Mouse (Mus musculus): ENCODE measurements at regions not wholly inside any gene's neighbourhood (a gene's known extent, or its start where the extent isn't known, plus 50 kb on each side); places are given as distances from the start of the nearest gene placed in this dataset.

DNA sequence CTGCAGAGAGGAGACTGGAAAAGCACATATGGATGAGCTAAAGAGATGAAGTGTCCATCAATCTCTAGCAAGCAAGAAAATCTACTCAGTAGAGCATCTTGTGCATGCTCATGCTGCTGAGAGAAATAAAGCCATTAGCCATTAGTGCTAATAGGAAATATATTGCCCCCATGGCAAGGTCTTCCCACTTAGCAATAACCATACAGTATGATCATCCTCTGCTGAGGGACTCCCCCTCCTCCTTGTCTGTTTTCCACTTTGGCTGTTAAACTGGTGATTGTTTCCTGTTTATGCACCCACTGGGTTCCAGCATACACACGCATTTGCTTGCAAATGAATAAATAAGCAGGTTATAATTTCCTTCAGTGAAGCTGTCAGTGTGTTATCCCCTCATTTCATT, 769.4 kb downstream of the Defb40 start:
- TF ChIP-seq CTCF (IDR thresholded peaks at IDR 0.05; ENCODE audit: low read depth) (no peak), EP300 (IDR thresholded peaks at IDR 0.05; ENCODE audit: low read depth) (no peak)
- Histone ChIP-seq H3K4me2 (ENCODE audit: low read depth, low read length) (no peak overlapping the region), H3K9me3 (replicated peaks; ENCODE audit: control insufficient read depth, low read length) (no peaks in the 10 kb centered on the region), H3K9ac (replicated peaks; ENCODE audit: low read depth, low read length) (no peak overlapping the region), H3K27ac (ENCODE audit: low read depth) (no peak overlapping the region), H3K36me3 (replicated peaks; ENCODE audit: control insufficient read depth, insufficient read depth, low read length) (no peaks in the 10 kb centered on the region), H3K4me1 (ENCODE audit: control insufficient read depth, insufficient read depth) (no peaks in the 10 kb centered on the region), H3K27me3 (ENCODE audit: control insufficient read depth, insufficient read depth, low read length) (no peaks in the 10 kb centered on the region), H3K4me3 (ENCODE audit: low read depth, low read length) (no peak overlapping the region)
- WGBS, result 62% methylated on average over 1 of the region's 1 CpGs
- no peak for DNase-seq (ENCODE audit: low spot score)
- ATAC-seq (ENCODE audit: insufficient read depth, low read depth), result no peak

GRCm38 (mm10) chr8:18187486-18187885, 790.6 kb downstream of the Defb40 start:
- Histone ChIP-seq H3K4me1 (ENCODE audit: control insufficient read depth, insufficient read depth) (no peaks in the 10 kb centered on the region), H3K9ac (replicated peaks; ENCODE audit: low read depth, low read length) (no peak overlapping the region), H3K36me3 (replicated peaks; ENCODE audit: control insufficient read depth, insufficient read depth, low read length) (no peaks in the 10 kb centered on the region), H3K27me3 (ENCODE audit: control insufficient read depth, insufficient read depth, low read length) (no peaks in the 10 kb centered on the region), H3K4me3 (ENCODE audit: low read depth, low read length) (no peak overlapping the region), H3K27ac (ENCODE audit: low read depth) (no peak overlapping the region), H3K4me2 (ENCODE audit: low read depth, low read length) (no peak overlapping the region), H3K9me3 (replicated peaks; ENCODE audit: control insufficient read depth, low read length) (no peaks in the 10 kb centered on the region)
- TF ChIP-seq EP300 (IDR thresholded peaks at IDR 0.05; ENCODE audit: low read depth), result no peak
- no peak for TF ChIP-seq CTCF (IDR thresholded peaks at IDR 0.05; ENCODE audit: low read depth)
- DNase-seq (ENCODE audit: low spot score) (no peak), ATAC-seq (ENCODE audit: insufficient read depth, low read depth) (no peak)

DNA sequence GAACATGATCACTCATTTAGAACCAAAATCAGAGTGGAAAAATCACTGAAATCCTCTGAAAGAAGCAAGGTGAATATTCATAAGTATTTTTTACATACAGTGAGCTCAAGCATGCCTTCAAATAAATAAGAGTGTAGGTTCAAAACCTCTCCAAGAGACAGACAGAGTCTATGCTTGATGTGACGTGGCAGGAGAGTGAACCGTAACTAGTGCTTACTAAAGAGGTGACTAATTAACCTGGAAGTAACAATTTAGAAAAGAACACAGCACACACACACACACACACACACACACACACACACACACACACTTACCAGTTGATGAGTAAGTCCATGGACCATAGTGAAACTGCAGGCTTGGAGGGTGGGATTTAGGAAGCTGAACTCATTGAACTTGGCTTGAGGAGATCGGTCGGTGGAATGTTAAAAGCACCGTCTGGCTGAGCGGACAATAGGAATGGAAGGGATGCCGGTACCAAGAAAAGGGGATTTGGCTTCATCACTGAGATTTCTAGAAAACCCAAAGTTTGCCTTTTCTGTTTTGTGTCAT, 802.4 kb downstream of the Defb40 start:
- Histone ChIP-seq H3K9ac (replicated peaks; ENCODE audit: low read depth, low read length) (no peak overlapping the region), H3K27ac (ENCODE audit: low read depth) (no peak overlapping the region), H3K4me3 (ENCODE audit: low read depth, low read length) (no peak overlapping the region), H3K4me1 (ENCODE audit: control insufficient read depth, insufficient read depth) (no peaks in the 10 kb centered on the region), H3K4me2 (ENCODE audit: low read depth, low read length) (no peak overlapping the region), H3K9me3 (replicated peaks; ENCODE audit: control insufficient read depth, low read length) (no peaks in the 10 kb centered on the region), H3K27me3 (ENCODE audit: control insufficient read depth, insufficient read depth, low read length) (no peaks in the 10 kb centered on the region), H3K36me3 (replicated peaks; ENCODE audit: control insufficient read depth, insufficient read depth, low read length) (no peaks in the 10 kb centered on the region)
- DNase-seq (ENCODE audit: low spot score) (no peak), ATAC-seq (ENCODE audit: insufficient read depth, low read depth) (no peak)
- WGBS, result 85% methylated on average over 7 of the region's 7 CpGs
- TF ChIP-seq CTCF (IDR thresholded peaks at IDR 0.05; ENCODE audit: low read depth), result no peak
- no peak for TF ChIP-seq EP300 (IDR thresholded peaks at IDR 0.05; ENCODE audit: low read depth)

- no peaks in the 10 kb centered on the region for H3K9me3 ChIP-seq (replicated peaks; ENCODE audit: control insufficient read depth, low read length)
- DNase-seq (ENCODE audit: low spot score) (no peak), ATAC-seq (ENCODE audit: insufficient read depth, low read depth) (no peak)
- TF ChIP-seq CTCF (IDR thresholded peaks at IDR 0.05; ENCODE audit: low read depth) (no peak), EP300 (IDR thresholded peaks at IDR 0.05; ENCODE audit: low read depth) (no peak)
- H3K4me1 ChIP-seq (ENCODE audit: control insufficient read depth, insufficient read depth), result no peaks in the 10 kb centered on the region
- no peak overlapping the region for H3K27ac ChIP-seq (ENCODE audit: low read depth)
- no peaks in the 10 kb centered on the region for H3K36me3 ChIP-seq (replicated peaks; ENCODE audit: control insufficient read depth, insufficient read depth, low read length)
- no peak overlapping the region for H3K4me2 ChIP-seq (ENCODE audit: low read depth, low read length)
- no peak overlapping the region for H3K9ac ChIP-seq (replicated peaks; ENCODE audit: low read depth, low read length)
- no peak overlapping the region for H3K4me3 ChIP-seq (ENCODE audit: low read depth, low read length)
- H3K27me3 ChIP-seq (ENCODE audit: control insufficient read depth, insufficient read depth, low read length), result no peaks in the 10 kb centered on the region
- WGBS, result 69% methylated on average over 6 of the region's 6 CpGs
Observed at GRCm38 (mm10) chr8:18158619-18159018, 819.4 kb downstream of the Defb40 start.

GRCm38 (mm10) chr8:18115333-18116044, 862.6 kb downstream of the Defb40 start:
- Histone ChIP-seq H3K4me3 (ENCODE audit: low read depth, low read length) (no peak overlapping the region), H3K9ac (replicated peaks; ENCODE audit: low read depth, low read length) (no peak overlapping the region), H3K27me3 (ENCODE audit: control insufficient read depth, insufficient read depth, low read length) (no peaks in the 10 kb centered on the region), H3K36me3 (replicated peaks; ENCODE audit: control insufficient read depth, insufficient read depth, low read length) (no peaks in the 10 kb centered on the region), H3K4me2 (ENCODE audit: low read depth, low read length) (no peak overlapping the region), H3K27ac (ENCODE audit: low read depth) (no peak overlapping the region), H3K4me1 (ENCODE audit: control insufficient read depth, insufficient read depth) (peaks cover 7% of the 10 kb centered on the region; the same call in 1 of the 2 replicates), H3K9me3 (replicated peaks; ENCODE audit: control insufficient read depth, low read length) (no peaks in the 10 kb centered on the region)
- no peak for TF ChIP-seq CTCF (IDR thresholded peaks at IDR 0.05; ENCODE audit: low read depth)
- no peak for TF ChIP-seq EP300 (IDR thresholded peaks at IDR 0.05; ENCODE audit: low read depth)
- WGBS, result 17% methylated on average over 5 of the region's 5 CpGs
- DNase-seq (ENCODE audit: low spot score) (no peak), ATAC-seq (ENCODE audit: insufficient read depth, low read depth) (no peak)

- H3K36me3 ChIP-seq (replicated peaks; ENCODE audit: control insufficient read depth, insufficient read depth, low read length), result no peaks in the 10 kb centered on the region
- H3K27me3 ChIP-seq (ENCODE audit: control insufficient read depth, insufficient read depth, low read length), result no peaks in the 10 kb centered on the region
- 66% methylated on average over 5 of the region's 5 CpGs for WGBS
- no peak overlapping the region for H3K4me3 ChIP-seq (ENCODE audit: low read depth, low read length)
- no peak overlapping the region for H3K4me2 ChIP-seq (ENCODE audit: low read depth, low read length)
- DNase-seq (ENCODE audit: low spot score) (no peak), ATAC-seq (ENCODE audit: insufficient read depth, low read depth) (no peak)
- H3K9ac ChIP-seq (replicated peaks; ENCODE audit: low read depth, low read length), result no peak overlapping the region
- no peak overlapping the region for H3K27ac ChIP-seq (ENCODE audit: low read depth)
- TF ChIP-seq CTCF (IDR thresholded peaks at IDR 0.05; ENCODE audit: low read depth) (no peak), EP300 (IDR thresholded peaks at IDR 0.05; ENCODE audit: low read depth) (no peak)
- no peaks in the 10 kb centered on the region for H3K9me3 ChIP-seq (replicated peaks; ENCODE audit: control insufficient read depth, low read length)
- peaks cover 7% of the 10 kb centered on the region; the same call in 1 of the 2 replicates for H3K4me1 ChIP-seq (ENCODE audit: control insufficient read depth, insufficient read depth)
Observed at GRCm38 (mm10) chr8:18113262-18113661, 864.8 kb downstream of the Defb40 start.
